Mouse (Mus musculus): ENCODE measurements around the gene Uimc1.

DNA sequence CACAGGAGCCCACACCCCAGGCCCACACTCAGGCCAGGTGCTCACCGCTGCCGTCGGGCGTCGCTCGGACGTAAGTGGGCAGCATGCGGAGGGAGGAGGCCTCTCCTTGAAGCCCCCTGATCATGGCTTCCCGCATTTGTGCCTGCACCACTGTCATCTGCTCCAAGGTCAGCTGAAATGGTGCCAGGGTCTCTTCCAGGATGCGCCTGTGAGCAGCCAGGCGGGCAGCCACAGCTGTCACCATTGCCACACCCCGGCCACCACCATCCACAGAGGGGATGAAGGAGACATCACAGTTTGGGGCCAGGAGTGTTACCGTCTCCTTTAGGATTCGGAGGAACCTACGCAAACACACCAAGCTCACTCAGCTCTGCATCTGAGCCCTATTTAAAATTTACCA, 89.0 kb downstream of the Uimc1 start:
- no peak for TF ChIP-seq CTCF (IDR thresholded peaks at IDR 0.05; ENCODE audit: low read depth)
- no peak for TF ChIP-seq EP300 (IDR thresholded peaks at IDR 0.05; ENCODE audit: low read depth)
